Mouse (Mus musculus): Measurements from ENCODE around the gene Wasf2.

- TF ChIP-seq CTCF (IDR thresholded peaks at IDR 0.05; ENCODE audit: extremely low read depth, insufficient read depth, low read length): peak; percentile 41; the same call in 1 of the 2 replicates
- TF ChIP-seq POLR2A (IDR thresholded peaks at IDR 0.05; ENCODE audit: extremely low read depth, insufficient read depth, low read length): no peak
These were observed 70.9 kb downstream of the Wasf2 start for GRCm38 (mm10) chr4:133201006-133201771.

Data from cortical plate, adult 2 months (tissue).